Mouse (Mus musculus): ENCODE data around the gene Mrpl33. TPM values are rescaled to one million over a fixed set of nuclear protein-coding genes. Genes with fewer than 3 reads are reported as not detected.

Mrpl33 gene
- polyA plus RNA-seq, 1 experiment from 2014 or later = 246 TPM

- Histone ChIP-seq H3K9ac (replicated peaks; ENCODE audit: low read length) (no peak overlapping the region), H3K4me2 (ENCODE audit: low read depth, low read length) (no peak overlapping the region), H3K4me1 (ENCODE audit: control insufficient read depth, insufficient read depth, low read length) (no peaks in the 10 kb centered on the region), H3K36me3 (replicated peaks; ENCODE audit: control insufficient read depth, insufficient read depth, low read depth, low read length) (no peaks in the 10 kb centered on the region), H3K4me3 (ENCODE audit: low read depth, low read length) (no peak overlapping the region), H3K27me3 (ENCODE audit: control insufficient read depth, insufficient read depth, low read length) (no peaks in the 10 kb centered on the region), H3K9me3 (replicated peaks; ENCODE audit: control insufficient read depth, low read length) (no peaks in the 10 kb centered on the region), H3K27ac (replicated peaks; ENCODE audit: low read depth, low read length) (no peak overlapping the region)
- no peak for DNase-seq (ENCODE audit: low spot score)
- ATAC-seq (replicated peaks; ENCODE audit: insufficient number of reproducible peaks, low FRiP score, low TSS enrichment, low read depth) = no peak
- WGBS = 81% methylated on average over 7 of the region's 7 CpGs
Observed at GRCm38 (mm10) chr5:31598121-31598520, 1.4 kb downstream of the Mrpl33 start.

GRCm38 (mm10) chr5:31598579-31598978 lies 1.8 kb downstream of the Mrpl33 start:
- H3K4me2 ChIP-seq (ENCODE audit: low read depth, low read length) = no peak overlapping the region
- WGBS = 57% methylated on average over 4 of the region's 4 CpGs
- no peaks in the 10 kb centered on the region for H3K27me3 ChIP-seq (ENCODE audit: control insufficient read depth, insufficient read depth, low read length)
- no peak overlapping the region for H3K4me3 ChIP-seq (ENCODE audit: low read depth, low read length)
- H3K9ac ChIP-seq (replicated peaks; ENCODE audit: low read length) = no peak overlapping the region
- DNase-seq (ENCODE audit: low spot score) (peak; percentile 54), ATAC-seq (replicated peaks; ENCODE audit: insufficient number of reproducible peaks, low FRiP score, low TSS enrichment, low read depth) (no peak)
- no peaks in the 10 kb centered on the region for H3K36me3 ChIP-seq (replicated peaks; ENCODE audit: control insufficient read depth, insufficient read depth, low read depth, low read length)
- no peaks in the 10 kb centered on the region for H3K4me1 ChIP-seq (ENCODE audit: control insufficient read depth, insufficient read depth, low read length)
- H3K27ac ChIP-seq (replicated peaks; ENCODE audit: low read depth, low read length) = no peak overlapping the region
- H3K9me3 ChIP-seq (replicated peaks; ENCODE audit: control insufficient read depth, low read length) = no peaks in the 10 kb centered on the region

- H3K27ac ChIP-seq (replicated peaks; ENCODE audit: low read depth, low read length) = no peak overlapping the region
- H3K36me3 ChIP-seq (replicated peaks; ENCODE audit: control insufficient read depth, insufficient read depth, low read depth, low read length) = no peaks in the 10 kb centered on the region
- H3K27me3 ChIP-seq (ENCODE audit: control insufficient read depth, insufficient read depth, low read length) = no peaks in the 10 kb centered on the region
- no peaks in the 10 kb centered on the region for H3K4me1 ChIP-seq (ENCODE audit: control insufficient read depth, insufficient read depth, low read length)
- H3K4me3 ChIP-seq (ENCODE audit: low read depth, low read length) = no peak overlapping the region
- H3K4me2 ChIP-seq (ENCODE audit: low read depth, low read length) = no peak overlapping the region
- no peaks in the 10 kb centered on the region for H3K9me3 ChIP-seq (replicated peaks; ENCODE audit: control insufficient read depth, low read length)
- WGBS = 84% methylated on average over 2 of the region's 2 CpGs
- no peak for ATAC-seq (replicated peaks; ENCODE audit: insufficient number of reproducible peaks, low FRiP score, low TSS enrichment, low read depth)
- H3K9ac ChIP-seq (replicated peaks; ENCODE audit: low read length) = no peak overlapping the region
- no peak for DNase-seq (ENCODE audit: low spot score)
Observed at GRCm38 (mm10) chr5:31599161-31599560, 2.4 kb downstream of the Mrpl33 start.

- no peak overlapping the region for H3K27ac ChIP-seq (replicated peaks; ENCODE audit: low read depth, low read length)
- WGBS = 77% methylated on average over 7 of the region's 7 CpGs
- H3K4me1 ChIP-seq (ENCODE audit: control insufficient read depth, insufficient read depth, low read length) = no peaks in the 10 kb centered on the region
Observed at GRCm38 (mm10) chr5:31601162-31601722, 4.5 kb downstream of the Mrpl33 start.

GRCm38 (mm10) chr5:31602377-31602776 lies 5.6 kb downstream of the Mrpl33 start:
- 94% methylated on average over 1 of the region's 1 CpGs for WGBS
- Histone ChIP-seq H3K9me3 (replicated peaks; ENCODE audit: control insufficient read depth, low read length) (no peaks in the 10 kb centered on the region), H3K4me3 (ENCODE audit: low read depth, low read length) (no peak overlapping the region), H3K4me2 (ENCODE audit: low read depth, low read length) (no peak overlapping the region), H3K27me3 (ENCODE audit: control insufficient read depth, insufficient read depth, low read length) (no peaks in the 10 kb centered on the region), H3K9ac (replicated peaks; ENCODE audit: low read length) (no peak overlapping the region), H3K4me1 (ENCODE audit: control insufficient read depth, insufficient read depth, low read length) (no peaks in the 10 kb centered on the region), H3K36me3 (replicated peaks; ENCODE audit: control insufficient read depth, insufficient read depth, low read depth, low read length) (no peaks in the 10 kb centered on the region), H3K27ac (replicated peaks; ENCODE audit: low read depth, low read length) (no peak overlapping the region)
- DNase-seq (ENCODE audit: low spot score) (no peak), ATAC-seq (replicated peaks; ENCODE audit: insufficient number of reproducible peaks, low FRiP score, low TSS enrichment, low read depth) (no peak)

More at GRCm38 (mm10) chr5:31601162-31601722, 4.5 kb downstream of the Mrpl33 start:
- no peak overlapping the region for H3K4me2 ChIP-seq (ENCODE audit: low read depth, low read length)
- H3K36me3 ChIP-seq (replicated peaks; ENCODE audit: control insufficient read depth, insufficient read depth, low read depth, low read length) = no peaks in the 10 kb centered on the region
- no peaks in the 10 kb centered on the region for H3K27me3 ChIP-seq (ENCODE audit: control insufficient read depth, insufficient read depth, low read length)
- H3K9me3 ChIP-seq (replicated peaks; ENCODE audit: control insufficient read depth, low read length) = no peaks in the 10 kb centered on the region
- no peak for DNase-seq (ENCODE audit: low spot score)
- ATAC-seq (replicated peaks; ENCODE audit: insufficient number of reproducible peaks, low FRiP score, low TSS enrichment, low read depth) = no peak
- H3K9ac ChIP-seq (replicated peaks; ENCODE audit: low read length) = no peak overlapping the region
- no peak overlapping the region for H3K4me3 ChIP-seq (ENCODE audit: low read depth, low read length)

GRCm38 (mm10) chr5:31603766-31604165 lies 7.0 kb downstream of the Mrpl33 start:
- no peak overlapping the region for H3K4me2 ChIP-seq (ENCODE audit: low read depth, low read length)
- H3K27ac ChIP-seq (replicated peaks; ENCODE audit: low read depth, low read length) = no peak overlapping the region
- no peak for ATAC-seq (replicated peaks; ENCODE audit: insufficient number of reproducible peaks, low FRiP score, low TSS enrichment, low read depth)
- no peak overlapping the region for H3K4me3 ChIP-seq (ENCODE audit: low read depth, low read length)
- DNase-seq (ENCODE audit: low spot score) = no peak
- H3K9ac ChIP-seq (replicated peaks; ENCODE audit: low read length) = no peak overlapping the region
- no peaks in the 10 kb centered on the region for H3K27me3 ChIP-seq (ENCODE audit: control insufficient read depth, insufficient read depth, low read length)
- no peaks in the 10 kb centered on the region for H3K9me3 ChIP-seq (replicated peaks; ENCODE audit: control insufficient read depth, low read length)
- H3K4me1 ChIP-seq (ENCODE audit: control insufficient read depth, insufficient read depth, low read length) = no peaks in the 10 kb centered on the region
- no peaks in the 10 kb centered on the region for H3K36me3 ChIP-seq (replicated peaks; ENCODE audit: control insufficient read depth, insufficient read depth, low read depth, low read length)
- 87% methylated on average over 6 of the region's 6 CpGs for WGBS

GRCm38 (mm10) chr5:31606151-31606550 lies 9.4 kb downstream of the Mrpl33 start:
- Histone ChIP-seq H3K9me3 (replicated peaks; ENCODE audit: control insufficient read depth, low read length) (no peaks in the 10 kb centered on the region), H3K27me3 (ENCODE audit: control insufficient read depth, insufficient read depth, low read length) (no peaks in the 10 kb centered on the region), H3K9ac (replicated peaks; ENCODE audit: low read length) (no peak overlapping the region), H3K27ac (replicated peaks; ENCODE audit: low read depth, low read length) (no peak overlapping the region), H3K4me3 (ENCODE audit: low read depth, low read length) (no peak overlapping the region), H3K36me3 (replicated peaks; ENCODE audit: control insufficient read depth, insufficient read depth, low read depth, low read length) (no peaks in the 10 kb centered on the region), H3K4me1 (ENCODE audit: control insufficient read depth, insufficient read depth, low read length) (no peaks in the 10 kb centered on the region), H3K4me2 (ENCODE audit: low read depth, low read length) (no peak overlapping the region)
- 56% methylated on average over 3 of the region's 3 CpGs for WGBS
- ATAC-seq (replicated peaks; ENCODE audit: insufficient number of reproducible peaks, low FRiP score, low TSS enrichment, low read depth) (no peak), DNase-seq (ENCODE audit: low spot score) (no peak)

- ATAC-seq (replicated peaks; ENCODE audit: insufficient number of reproducible peaks, low FRiP score, low TSS enrichment, low read depth) = no peak
- no peak for DNase-seq (ENCODE audit: low spot score)
- Histone ChIP-seq H3K9ac (replicated peaks; ENCODE audit: low read length) (no peak overlapping the region), H3K36me3 (replicated peaks; ENCODE audit: control insufficient read depth, insufficient read depth, low read depth, low read length) (no peaks in the 10 kb centered on the region), H3K4me2 (ENCODE audit: low read depth, low read length) (no peak overlapping the region), H3K27me3 (ENCODE audit: control insufficient read depth, insufficient read depth, low read length) (no peaks in the 10 kb centered on the region), H3K9me3 (replicated peaks; ENCODE audit: control insufficient read depth, low read length) (no peaks in the 10 kb centered on the region), H3K4me3 (ENCODE audit: low read depth, low read length) (no peak overlapping the region), H3K27ac (replicated peaks; ENCODE audit: low read depth, low read length) (no peak overlapping the region), H3K4me1 (ENCODE audit: control insufficient read depth, insufficient read depth, low read length) (no peaks in the 10 kb centered on the region; the same call in 1 of the 2 replicates)
- WGBS = 80% methylated on average over 13 of the region's 13 CpGs
Observed at GRCm38 (mm10) chr5:31610376-31611086, 13.8 kb downstream of the Mrpl33 start.
